Mouse (Mus musculus): ENCODE measurements around the gene Phldb3. TPM values are rescaled to one million over a fixed set of nuclear protein-coding genes. Genes with fewer than 3 reads are reported as not detected.
A peak's percentile ranks its signal among the peaks of the same experiment; 100 is the strongest.

Gene Phldb3
- 0.05 TPM in 1 of 2 replicates, not detected in the other for polyA plus RNA-seq (2016; fragmentation: Nextera tagmentation; extraction: Ambion mirVana)

DNA sequence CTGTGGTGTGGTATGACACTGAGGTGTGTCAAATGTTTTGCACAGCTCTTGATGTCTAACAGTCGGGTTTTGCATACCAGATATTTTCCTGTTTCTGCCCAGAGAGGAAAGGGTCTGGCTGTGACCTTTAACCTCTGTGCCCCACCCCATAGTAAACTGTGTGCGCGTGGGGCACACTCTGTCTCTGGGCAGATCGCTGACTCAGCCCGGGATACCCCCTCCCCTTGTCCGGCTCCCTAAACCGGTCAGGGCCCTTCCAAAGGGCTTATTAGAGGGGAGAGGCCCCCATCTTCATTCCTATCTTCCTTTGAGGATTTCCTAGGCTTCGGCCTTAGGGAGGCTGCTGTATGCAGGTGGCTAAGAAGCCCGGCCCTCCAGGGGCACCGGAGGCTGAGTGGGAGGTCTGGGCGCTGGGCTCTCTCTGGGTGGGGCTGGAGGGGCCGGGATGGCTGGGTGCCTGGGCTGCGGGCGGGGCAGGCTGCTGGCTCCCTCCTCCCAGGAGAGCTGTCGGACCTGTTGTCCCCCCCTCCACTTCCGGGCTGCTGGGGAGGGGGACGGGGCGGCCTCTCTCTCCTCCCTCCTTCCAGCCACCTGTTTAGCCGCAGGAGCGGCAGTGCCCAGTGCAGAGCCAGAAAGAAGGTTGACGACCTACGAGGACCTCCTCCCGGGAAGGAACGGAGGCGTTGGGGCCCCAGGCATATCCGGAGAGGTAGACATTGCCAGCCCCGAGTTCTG, at the start of gene Phldb3:
Gene Phldb3, plus strand, starts transcription at position 620 of the 735 bp plus-strand sequence.
- H3K36me3 ChIP-seq: peaks cover 6% of the 10 kb centered on the region; the same call in 1 of the 2 replicates
- no peak for DNase-seq (ENCODE audit: low spot score)
- peaks cover 74% of the 10 kb centered on the region for H3K27me3 ChIP-seq (ENCODE audit: low read depth, poor library complexity, severe bottlenecking)
- H3K4me3 ChIP-seq: peak within 1 kb of the TSS; percentile 54
- peak within 1 kb of the TSS; percentile 23; the same call in 1 of the 2 replicates for H3K27ac ChIP-seq (replicated peaks)
- 3% methylated on average over 25 of the region's 27 CpGs for WGBS
- H3K4me1 ChIP-seq: peaks cover 30% of the 10 kb centered on the region
- H3K9me3 ChIP-seq (replicated peaks): 0 out of 2 replicates have a peak, but pooled peaks cover 4% of the 10 kb centered on the region

DNA sequence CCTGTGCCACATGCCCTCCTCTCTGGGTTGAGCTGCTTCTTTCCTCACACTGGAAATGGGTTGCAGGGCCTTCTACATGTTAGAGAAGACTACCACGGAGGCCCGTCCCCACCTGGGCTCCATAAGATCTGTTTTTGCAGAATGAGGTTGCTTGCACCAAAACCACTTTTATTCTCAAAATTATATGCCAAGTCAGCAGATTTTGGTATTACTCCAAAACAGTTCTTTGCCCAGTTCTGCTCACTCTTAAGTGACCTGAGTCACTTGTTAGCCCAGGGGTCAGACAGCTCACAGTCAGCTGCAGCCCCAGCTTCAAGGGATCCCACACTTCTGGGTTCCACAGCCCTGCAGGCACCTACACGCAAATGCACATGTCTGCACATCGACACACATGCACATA, 49.1 kb upstream of the Phldb3 start:
- Histone ChIP-seq H3K27me3 (ENCODE audit: low read depth, poor library complexity, severe bottlenecking) (no peaks in the 10 kb centered on the region), H3K27ac (replicated peaks) (no peak overlapping the region), H3K4me3 (no peak overlapping the region), H3K9me3 (replicated peaks) (no peaks in the 10 kb centered on the region; the same call in 1 of the 2 replicates), H3K4me1 (no peaks in the 10 kb centered on the region), H3K36me3 (peaks cover 91% of the 10 kb centered on the region)
- 95% methylated on average over 4 of the region's 4 CpGs for WGBS
- DNase-seq (ENCODE audit: low spot score): no peak

- no peak for DNase-seq (ENCODE audit: low spot score)
- WGBS: 94% methylated on average over 8 of the region's 8 CpGs
- no peak overlapping the region for H3K27ac ChIP-seq (replicated peaks)
- peaks cover 98% of the 10 kb centered on the region for H3K36me3 ChIP-seq
- H3K4me3 ChIP-seq: no peak overlapping the region
- no peaks in the 10 kb centered on the region for H3K4me1 ChIP-seq
- no peaks in the 10 kb centered on the region for H3K27me3 ChIP-seq (ENCODE audit: low read depth, poor library complexity, severe bottlenecking)
- no peaks in the 10 kb centered on the region for H3K9me3 ChIP-seq (replicated peaks)
These were observed 47.2 kb upstream of the Phldb3 start for GRCm38 (mm10) chr7:24563191-24563836.

- Histone ChIP-seq H3K4me3 (no peak overlapping the region), H3K36me3 (peaks cover 98% of the 10 kb centered on the region), H3K9me3 (replicated peaks) (no peaks in the 10 kb centered on the region), H3K27ac (replicated peaks) (no peak overlapping the region), H3K27me3 (ENCODE audit: low read depth, poor library complexity, severe bottlenecking) (no peaks in the 10 kb centered on the region), H3K4me1 (no peaks in the 10 kb centered on the region)
- DNase-seq (ENCODE audit: low spot score): no peak
- 89% methylated on average over 4 of the region's 4 CpGs for WGBS
These were observed 46.7 kb upstream of the Phldb3 start for GRCm38 (mm10) chr7:24563837-24564206.

DNA sequence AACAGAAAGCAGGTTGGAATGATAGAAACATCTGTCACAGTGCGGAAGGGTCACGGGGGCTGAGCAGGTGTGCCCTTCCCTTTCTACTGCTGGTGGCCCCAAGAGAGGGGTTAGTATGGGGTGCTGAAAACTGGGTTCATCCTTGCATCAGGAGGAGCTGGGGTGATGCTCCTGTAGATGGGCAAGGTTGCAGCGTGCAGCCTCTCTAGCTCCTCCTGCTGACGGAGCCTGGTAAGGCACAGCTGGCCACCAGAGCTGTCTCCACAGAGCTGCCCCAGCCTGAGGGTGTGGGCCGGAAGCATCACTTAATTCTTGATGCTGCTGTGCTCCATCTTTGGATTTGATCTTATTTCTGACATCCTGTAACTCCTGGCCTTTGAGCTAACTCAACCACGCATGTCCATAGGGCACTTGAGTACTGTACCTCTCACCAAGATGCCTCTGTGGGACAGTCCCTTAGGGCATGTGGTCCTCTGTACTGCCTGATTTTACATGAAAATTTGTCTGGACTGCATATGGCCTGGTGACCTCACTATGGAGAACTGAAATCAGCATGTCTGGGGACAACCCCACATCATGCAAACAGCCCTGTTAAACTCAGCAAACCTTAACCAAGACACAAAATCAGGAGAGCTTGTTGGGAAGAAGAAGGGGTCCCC, 45.8 kb upstream of the Phldb3 start:
- no peak overlapping the region for H3K4me3 ChIP-seq
- peaks cover 97% of the 10 kb centered on the region for H3K36me3 ChIP-seq
- no peak overlapping the region for H3K27ac ChIP-seq (replicated peaks)
- H3K27me3 ChIP-seq (ENCODE audit: low read depth, poor library complexity, severe bottlenecking): no peaks in the 10 kb centered on the region
- no peaks in the 10 kb centered on the region for H3K4me1 ChIP-seq
- WGBS: 65% methylated on average over 6 of the region's 6 CpGs
- H3K9me3 ChIP-seq (replicated peaks): no peaks in the 10 kb centered on the region
- peak; percentile 71 for DNase-seq (ENCODE audit: low spot score)

DNA sequence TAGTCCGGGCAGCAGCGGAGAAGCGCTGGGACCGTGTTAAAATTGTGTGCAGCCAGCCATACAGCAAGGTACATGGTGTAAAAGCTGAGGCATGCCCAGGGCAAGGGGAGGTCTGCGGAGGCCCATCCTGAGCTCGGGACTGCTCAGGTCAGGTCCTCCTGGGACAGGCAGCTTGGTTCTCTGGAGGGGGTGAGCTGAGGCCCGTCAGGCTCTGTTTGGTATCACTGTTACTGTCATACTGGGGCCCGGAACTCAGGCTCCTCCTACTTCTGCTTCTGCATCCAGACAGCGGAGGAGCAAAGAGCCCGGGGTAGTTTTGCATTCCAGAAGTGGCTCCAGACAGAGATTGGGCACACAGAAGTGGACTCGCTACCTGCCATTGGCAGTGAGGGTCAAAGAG, 44.9 kb upstream of the Phldb3 start:
- no peak for DNase-seq (ENCODE audit: low spot score)
- Histone ChIP-seq H3K4me1 (no peaks in the 10 kb centered on the region), H3K27me3 (ENCODE audit: low read depth, poor library complexity, severe bottlenecking) (no peaks in the 10 kb centered on the region), H3K9me3 (replicated peaks) (no peaks in the 10 kb centered on the region), H3K4me3 (no peak overlapping the region), H3K27ac (replicated peaks) (no peak overlapping the region), H3K36me3 (peaks cover 97% of the 10 kb centered on the region)
- 94% methylated on average over 11 of the region's 11 CpGs for WGBS

- Histone ChIP-seq H3K9me3 (replicated peaks) (no peaks in the 10 kb centered on the region), H3K4me1 (no peaks in the 10 kb centered on the region), H3K4me3 (no peak overlapping the region), H3K27ac (replicated peaks) (no peak overlapping the region), H3K27me3 (ENCODE audit: low read depth, poor library complexity, severe bottlenecking) (no peaks in the 10 kb centered on the region), H3K36me3 (peaks cover 97% of the 10 kb centered on the region)
- 94% methylated on average over 9 of the region's 9 CpGs for WGBS
- DNase-seq (ENCODE audit: low spot score): no peak
These were observed 44.4 kb upstream of the Phldb3 start for GRCm38 (mm10) chr7:24566206-24566605.

DNA sequence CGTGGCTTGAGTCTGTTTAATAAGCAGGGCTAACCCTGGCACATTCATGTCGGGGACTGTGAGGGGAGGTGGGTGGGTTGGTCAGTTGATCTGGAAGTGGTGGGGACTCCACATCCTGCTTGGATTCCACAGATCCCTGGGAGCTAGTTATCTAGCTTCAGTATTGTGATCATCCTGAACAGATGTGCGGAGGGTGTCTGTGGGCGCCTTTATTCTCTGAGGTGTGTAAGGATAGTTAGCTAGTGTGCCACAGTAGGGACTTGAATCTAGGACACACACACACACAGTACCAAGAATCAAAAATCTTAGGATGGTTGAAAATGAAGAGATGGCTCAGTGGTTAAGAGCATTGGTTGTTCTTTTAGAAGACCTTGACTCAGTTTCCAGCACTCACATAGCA, 42.1 kb upstream of the Phldb3 start:
- Histone ChIP-seq H3K9me3 (replicated peaks) (no peaks in the 10 kb centered on the region), H3K27me3 (ENCODE audit: low read depth, poor library complexity, severe bottlenecking) (no peaks in the 10 kb centered on the region), H3K4me1 (no peaks in the 10 kb centered on the region), H3K36me3 (peaks cover 97% of the 10 kb centered on the region), H3K27ac (replicated peaks) (no peak overlapping the region), H3K4me3 (no peak overlapping the region)
- WGBS: 87% methylated on average over 4 of the region's 4 CpGs
- DNase-seq (ENCODE audit: low spot score): no peak

GRCm38 (mm10) chr7:24571071-24571470, 39.5 kb upstream of the Phldb3 start:
- no peaks in the 10 kb centered on the region for H3K27me3 ChIP-seq (ENCODE audit: low read depth, poor library complexity, severe bottlenecking)
- DNase-seq (ENCODE audit: low spot score): no peak
- no peaks in the 10 kb centered on the region for H3K9me3 ChIP-seq (replicated peaks)
- H3K4me3 ChIP-seq: no peak overlapping the region
- H3K27ac ChIP-seq (replicated peaks): no peak overlapping the region
- H3K4me1 ChIP-seq: no peaks in the 10 kb centered on the region
- peaks cover 74% of the 10 kb centered on the region for H3K36me3 ChIP-seq
- WGBS: 92% methylated on average over 4 of the region's 4 CpGs

DNA sequence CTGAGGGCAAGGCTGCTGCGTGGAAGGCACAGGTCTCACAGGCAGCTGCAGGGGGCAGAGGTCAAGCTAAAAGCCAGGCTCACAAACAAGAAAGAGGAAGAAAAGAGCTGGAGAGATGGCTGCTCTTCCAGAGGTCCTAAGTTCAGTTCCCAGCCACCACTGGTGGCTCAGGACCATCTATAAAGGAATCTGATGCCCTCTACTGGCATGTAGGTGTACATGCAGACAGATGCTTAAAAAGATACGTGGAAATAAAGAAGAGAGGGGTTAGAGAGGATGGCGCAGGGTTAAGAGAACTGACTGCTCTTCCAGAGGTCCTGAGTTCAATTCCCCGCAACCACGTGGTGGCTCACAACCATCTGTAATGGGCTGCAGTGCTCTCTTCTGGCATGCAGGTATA, 38.1 kb upstream of the Phldb3 start:
- Histone ChIP-seq H3K4me1 (no peaks in the 10 kb centered on the region), H3K27ac (replicated peaks) (no peak overlapping the region), H3K36me3 (peaks cover 61% of the 10 kb centered on the region), H3K4me3 (no peak overlapping the region), H3K9me3 (replicated peaks) (no peaks in the 10 kb centered on the region), H3K27me3 (ENCODE audit: low read depth, poor library complexity, severe bottlenecking) (no peaks in the 10 kb centered on the region)
- WGBS: 60% methylated on average over 5 of the region's 5 CpGs
- no peak for DNase-seq (ENCODE audit: low spot score)

DNA sequence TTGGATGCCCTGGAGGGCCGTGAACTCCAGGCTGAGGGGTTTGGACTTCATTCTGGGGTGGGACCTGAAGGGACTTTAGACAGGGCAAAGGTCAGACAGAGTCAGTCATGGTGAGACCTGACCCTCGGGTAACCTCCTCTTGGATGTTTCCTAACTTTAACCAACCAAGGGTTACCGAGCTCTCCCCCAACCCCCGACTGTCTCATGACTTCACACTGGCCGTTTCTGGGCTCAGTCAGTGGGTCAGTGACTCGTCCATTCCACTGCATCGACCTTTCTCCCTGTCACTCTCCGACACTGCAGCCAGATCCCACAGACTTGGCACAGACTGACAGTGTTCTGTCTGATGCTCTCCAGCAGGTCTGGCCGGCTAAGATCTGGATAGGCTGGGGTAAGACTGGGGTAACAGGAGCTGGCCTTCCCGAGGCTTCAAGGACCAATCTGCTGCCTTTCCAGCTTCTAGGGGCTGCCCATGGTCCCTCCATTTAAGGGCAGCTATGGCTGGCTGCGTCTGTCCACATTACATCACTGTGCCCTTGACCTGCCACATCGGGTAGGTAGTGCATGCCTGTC, 36.3 kb upstream of the Phldb3 start:
- 70% methylated on average over 12 of the region's 12 CpGs for WGBS
- H3K9me3 ChIP-seq (replicated peaks): no peaks in the 10 kb centered on the region
- no peak for DNase-seq (ENCODE audit: low spot score)
- no peak overlapping the region for H3K27ac ChIP-seq (replicated peaks)
- H3K4me1 ChIP-seq: no peaks in the 10 kb centered on the region
- no peak overlapping the region for H3K4me3 ChIP-seq
- peaks cover 42% of the 10 kb centered on the region for H3K36me3 ChIP-seq
- H3K27me3 ChIP-seq (ENCODE audit: low read depth, poor library complexity, severe bottlenecking): no peaks in the 10 kb centered on the region

- Histone ChIP-seq H3K36me3 (peaks cover 8% of the 10 kb centered on the region), H3K4me1 (no peaks in the 10 kb centered on the region), H3K4me3 (no peak overlapping the region), H3K9me3 (replicated peaks) (no peaks in the 10 kb centered on the region), H3K27me3 (ENCODE audit: low read depth, poor library complexity, severe bottlenecking) (no peaks in the 10 kb centered on the region), H3K27ac (replicated peaks) (no peak overlapping the region)
- DNase-seq (ENCODE audit: low spot score): no peak
- 92% methylated on average over 10 of the region's 10 CpGs for WGBS
These were observed 32.8 kb upstream of the Phldb3 start for GRCm38 (mm10) chr7:24577811-24578210.
